Mouse (Mus musculus) spleen, postnatal 4 days (tissue): ENCODE data around the gene Kcmf1.
A peak's percentile ranks its signal among the peaks of the same experiment; 100 is the strongest.

Experiments
- DNase-seq, 2 experiments: peaks; one replicate each; pipeline ENCODE4 v3.0.0; 2022; ENCODE audit warnings: low spot score in 2 of 2

Gene Kcmf1

DNA sequence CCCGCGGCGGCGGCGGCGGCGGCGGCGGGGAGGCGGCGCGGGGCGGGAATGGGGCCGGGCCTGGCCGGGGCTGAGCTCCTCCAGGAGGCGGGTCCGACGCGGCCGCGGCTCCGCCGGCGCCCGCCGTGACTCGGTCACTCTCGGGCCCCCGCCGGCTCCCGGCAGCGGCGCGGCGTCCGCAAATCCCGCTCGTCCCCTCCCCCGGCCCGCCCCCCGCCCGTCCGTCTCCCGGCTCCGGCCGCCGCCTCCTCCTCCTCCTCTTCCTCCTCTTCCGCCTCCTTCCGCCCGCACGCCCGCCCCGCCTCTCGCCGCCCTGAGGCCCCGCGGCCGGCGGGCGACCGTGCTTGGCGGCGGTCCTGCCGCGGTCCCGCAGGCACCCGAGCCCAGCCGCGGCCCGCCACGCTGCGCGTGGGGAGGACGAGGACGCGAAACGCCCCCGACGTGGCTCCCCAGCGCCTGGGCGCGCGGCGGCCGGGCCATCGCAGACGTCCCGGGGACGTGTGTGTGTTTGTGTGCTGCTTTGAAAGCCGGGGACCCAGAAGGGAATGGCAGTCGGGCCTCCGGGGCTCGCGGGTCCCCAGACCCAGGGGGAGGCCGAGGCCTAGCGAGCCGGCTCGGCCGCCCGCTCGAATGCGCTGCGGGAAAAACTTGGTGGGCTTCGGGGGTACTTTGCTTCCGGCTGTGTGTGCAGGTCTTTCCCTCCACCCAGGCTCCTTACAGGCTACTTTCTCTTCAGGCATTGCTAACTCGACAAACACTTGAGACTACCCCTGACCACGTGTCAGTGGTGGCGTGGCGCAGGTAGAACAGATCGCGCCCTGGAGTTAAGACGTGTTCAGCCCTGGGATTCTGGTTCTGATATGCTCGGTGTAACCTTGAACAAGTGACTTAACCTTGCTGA, at the start of gene Kcmf1:
Gene Kcmf1, minus strand, starts transcription at position 199 of the 901 bp plus-strand sequence.
- DNase-seq, result peak; percentile 69 to 87

- no peak for DNase-seq
Measured at GRCm38 (mm10) chr6:72949161-72949756, 49.5 kb upstream of the Kcmf1 start.

- DNase-seq, result no peak
Measured at GRCm38 (mm10) chr6:72948392-72948791, 48.6 kb upstream of the Kcmf1 start.

- DNase-seq, result no peak
Measured at GRCm38 (mm10) chr6:72947960-72948359, 48.2 kb upstream of the Kcmf1 start.

DNA sequence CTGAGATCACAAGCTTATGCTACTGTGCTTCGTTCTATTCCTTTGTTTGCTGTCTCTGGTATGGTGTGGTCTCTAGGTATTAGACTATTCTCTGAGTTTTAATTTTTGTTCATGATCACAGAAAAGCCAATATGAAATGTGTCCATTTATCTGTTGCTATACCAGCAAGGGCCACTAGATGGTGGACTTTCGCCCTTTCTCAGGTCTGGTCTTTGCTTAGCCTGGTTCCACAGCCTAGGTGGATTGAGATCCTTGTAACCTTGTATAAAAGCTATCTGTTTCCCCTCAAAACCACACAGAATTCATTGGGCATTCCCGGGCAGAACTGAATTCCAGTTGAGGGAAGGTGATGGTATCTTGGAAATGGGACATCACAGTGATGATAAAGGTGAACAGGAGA, 40.7 kb upstream of the Kcmf1 start:
- peak; percentile 57 to 84 for DNase-seq

- DNase-seq, result no peak
Measured at GRCm38 (mm10) chr6:72937859-72938258, 38.1 kb upstream of the Kcmf1 start.

- no peak for DNase-seq
Measured at GRCm38 (mm10) chr6:72937430-72937829, 37.7 kb upstream of the Kcmf1 start.

DNA sequence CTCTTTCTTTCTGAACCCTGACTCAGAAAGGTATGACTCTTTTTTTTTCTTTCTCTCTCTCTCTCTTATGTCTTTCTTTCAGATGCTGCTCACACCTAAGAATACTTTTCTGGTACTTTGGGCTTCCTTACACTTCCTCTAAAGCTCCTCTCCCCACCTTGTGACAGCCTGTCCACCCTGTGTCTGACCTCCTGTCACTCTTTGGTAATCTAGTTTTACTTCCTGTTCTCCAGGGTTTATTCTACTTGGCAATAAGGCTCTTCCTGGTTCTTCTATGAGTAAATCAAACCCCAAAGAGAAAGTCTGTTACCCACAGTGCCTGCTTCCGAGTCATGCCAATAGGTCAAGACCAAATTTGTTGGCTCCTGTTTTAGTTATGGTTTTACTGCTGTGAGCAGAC, 33.2 kb upstream of the Kcmf1 start:
- no peak for DNase-seq

- DNase-seq, result no peak
Measured at GRCm38 (mm10) chr6:72931533-72931932, 31.8 kb upstream of the Kcmf1 start.

GRCm38 (mm10) chr6:72929795-72930398, 30.1 kb upstream of the Kcmf1 start:
- DNase-seq, result no peak

DNA sequence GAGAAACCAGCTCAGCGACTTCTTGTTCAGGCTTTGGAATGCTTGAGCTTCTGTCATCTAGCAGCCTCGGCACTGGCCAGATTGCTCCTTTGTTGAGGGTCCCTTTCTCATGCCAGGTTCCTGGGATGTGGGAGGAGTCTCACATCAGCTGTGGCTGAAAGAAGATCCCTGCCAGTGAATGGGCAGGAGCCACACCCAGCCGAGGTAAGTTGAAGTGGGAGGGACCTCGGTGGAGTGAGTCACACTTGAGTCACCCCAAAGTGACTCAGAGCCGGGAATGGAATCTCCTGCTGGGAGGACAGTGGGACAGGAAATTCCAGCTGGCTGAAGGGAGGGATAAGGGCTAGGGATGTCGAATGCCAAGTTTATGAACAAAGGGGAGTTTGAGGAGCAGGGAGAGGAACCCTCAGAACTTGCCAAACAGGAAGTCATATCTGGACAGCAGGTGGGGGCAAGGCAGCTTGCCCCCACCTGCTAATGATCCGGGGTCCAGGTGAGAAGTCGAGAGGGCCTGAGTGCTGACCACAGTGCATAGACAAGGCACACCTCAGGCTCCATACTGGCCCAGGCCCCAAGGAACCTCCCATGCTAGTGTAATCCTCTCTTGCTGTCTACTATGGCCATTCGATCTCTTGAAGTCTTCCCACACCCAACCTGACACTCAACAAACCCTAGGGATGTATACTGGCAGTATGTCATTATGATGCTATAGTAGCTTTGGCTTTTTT, 27.1 kb upstream of the Kcmf1 start:
- no peak for DNase-seq

DNA sequence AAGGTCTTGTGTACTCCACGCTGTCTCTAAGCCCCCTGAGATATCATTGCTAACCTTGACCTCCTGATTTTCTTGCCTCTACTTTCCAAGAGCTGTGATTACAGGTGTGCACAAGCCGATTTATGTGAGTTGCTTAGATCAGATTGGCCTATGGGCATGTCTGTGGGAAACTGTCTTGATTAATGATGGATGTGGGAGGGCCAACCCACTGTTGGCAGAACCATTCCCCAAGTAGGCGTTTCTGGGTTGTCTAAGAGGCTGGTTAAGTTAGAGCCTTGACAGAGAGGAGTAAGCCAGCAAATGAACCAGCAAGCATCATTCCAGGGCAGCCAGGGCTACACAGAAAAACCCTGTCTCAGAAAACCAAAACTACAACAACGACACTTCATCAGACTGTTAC, 26.3 kb upstream of the Kcmf1 start:
- no peak for DNase-seq

GRCm38 (mm10) chr6:72923381-72923780, 23.6 kb upstream of the Kcmf1 start:
- DNase-seq, result no peak

DNA sequence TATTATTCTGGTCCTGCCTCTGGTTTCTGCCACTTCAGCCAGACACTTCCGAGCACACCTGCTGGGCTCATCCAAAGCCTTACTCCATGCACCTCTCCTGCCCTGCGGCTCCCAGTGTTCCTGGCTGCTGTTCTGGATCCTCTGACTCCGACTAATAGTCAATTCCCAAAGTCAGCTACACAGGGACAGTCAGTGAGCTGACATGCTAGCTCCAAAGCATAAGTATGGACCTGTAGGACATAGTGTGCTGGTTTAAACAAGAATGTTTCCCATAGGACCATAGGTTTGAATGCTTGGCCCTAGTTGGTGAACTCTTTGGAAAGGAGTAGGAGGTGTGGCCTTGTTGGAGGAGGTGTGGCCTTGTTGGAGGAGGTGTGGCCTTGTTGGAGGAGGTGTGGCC, 21.3 kb upstream of the Kcmf1 start:
- no peak for DNase-seq

- no peak for DNase-seq
Measured at GRCm38 (mm10) chr6:72918510-72919033, 18.8 kb upstream of the Kcmf1 start.

GRCm38 (mm10) chr6:72916330-72916729, 16.6 kb upstream of the Kcmf1 start:
- no peak for DNase-seq

DNA sequence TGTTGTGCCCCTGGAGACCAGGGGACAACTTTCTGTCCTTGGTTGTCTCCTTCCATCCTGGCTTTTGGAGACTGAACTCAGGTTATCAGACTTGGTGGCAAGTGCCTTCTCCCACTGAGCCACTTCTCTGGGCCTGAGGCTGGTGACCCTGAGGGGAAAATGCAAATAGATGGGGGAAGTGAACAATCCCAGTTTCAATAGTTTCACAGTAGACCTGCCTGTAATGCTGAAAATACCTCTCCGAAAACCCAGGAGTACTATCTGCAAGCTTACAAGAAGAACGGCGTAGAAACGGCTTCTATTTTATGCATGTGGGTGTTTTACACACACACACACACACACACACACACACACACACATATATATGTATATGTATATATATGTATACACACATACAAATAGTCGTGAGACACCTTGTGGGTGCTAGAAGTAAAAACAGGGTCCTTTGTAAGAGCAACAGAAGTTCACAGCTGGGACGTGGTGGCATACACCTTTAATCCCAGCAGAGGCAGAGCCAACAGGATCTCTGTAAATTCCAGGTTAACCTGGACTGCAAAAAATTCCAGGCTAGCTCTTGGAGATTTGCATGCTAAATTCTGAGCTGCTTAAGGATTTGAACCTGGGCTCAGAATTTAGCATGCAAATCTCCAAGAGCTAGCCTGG, 14.4 kb upstream of the Kcmf1 start:
- no peak for DNase-seq

GRCm38 (mm10) chr6:72911261-72911660, 11.5 kb upstream of the Kcmf1 start:
- no peak for DNase-seq

DNA sequence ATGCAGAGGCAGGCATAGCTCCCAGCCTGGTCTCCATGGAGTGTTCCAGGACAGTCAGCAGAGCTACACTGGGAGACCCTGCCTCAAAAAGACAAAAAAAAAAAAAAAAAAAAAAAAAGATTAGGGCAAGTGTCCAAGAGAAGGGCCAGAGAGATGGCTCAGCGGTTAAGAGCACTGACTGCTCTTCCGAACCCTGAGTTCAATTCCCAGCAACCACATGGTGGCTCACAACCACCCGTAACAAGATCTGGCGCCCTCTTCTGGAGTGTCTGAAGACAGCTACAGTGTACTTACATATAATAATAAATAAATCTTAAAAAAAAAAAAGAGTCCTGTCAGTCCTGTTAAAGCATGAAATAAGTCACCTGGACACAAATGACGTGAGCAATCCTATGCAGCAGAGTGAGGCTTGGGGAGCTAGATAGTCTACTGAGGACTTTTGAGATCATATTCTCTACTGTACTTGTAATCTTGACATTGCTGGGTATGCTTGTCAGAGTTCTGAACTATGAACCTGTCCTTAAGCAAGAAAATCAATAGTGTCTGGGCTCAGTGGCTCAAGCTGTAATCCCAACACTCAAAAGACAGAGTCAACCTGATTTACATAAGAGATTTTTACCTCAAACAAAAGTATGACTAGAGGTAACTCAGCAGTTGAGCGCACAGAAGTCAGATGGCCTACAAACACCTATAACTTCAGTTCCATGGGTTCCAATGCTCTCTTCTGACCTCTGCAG, 2.6 kb upstream of the Kcmf1 start:
- no peak for DNase-seq

DNA sequence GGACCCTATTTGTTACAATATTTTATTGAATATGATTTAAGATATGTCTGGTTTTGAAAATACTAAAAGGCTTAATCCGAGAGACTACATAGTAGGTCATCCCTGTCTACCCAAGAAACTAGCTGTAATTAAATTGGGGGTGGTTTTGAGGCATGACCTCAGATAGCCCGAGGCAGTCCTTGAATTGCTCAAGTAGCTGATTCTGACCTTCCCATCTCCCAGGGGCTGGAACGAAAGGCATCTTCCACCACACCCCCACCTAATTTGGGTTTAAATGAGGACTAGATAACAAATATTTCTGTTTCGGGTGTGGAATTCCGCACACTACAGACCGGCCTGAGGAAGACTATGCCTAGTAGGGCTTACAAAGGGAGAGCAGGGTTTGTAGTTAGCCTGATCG, 1.2 kb upstream of the Kcmf1 start:
- DNase-seq, result no peak
